Mouse (Mus musculus) ES-CJ7 (cell line): ENCODE measurements around the gene Klhdc2.

ENCODE experiments used
- DNase-seq: peaks from one replicate; pipeline ENCODE4 v3.0.0; 2011; ENCODE audit warnings: low read depth, low spot score

Gene Klhdc2

GRCm38 (mm10) chr12:69300391-69300790 is 3.9 kb downstream of the Klhdc2 start:
- DNase-seq: no peak

- no peak for DNase-seq
These were observed 5.7 kb downstream of the Klhdc2 start for GRCm38 (mm10) chr12:69302171-69302570.

- DNase-seq: no peak
These were observed 7.6 kb downstream of the Klhdc2 start for GRCm38 (mm10) chr12:69304051-69304450.

GRCm38 (mm10) chr12:69306333-69306732 is 9.9 kb downstream of the Klhdc2 start:
- no peak for DNase-seq

- DNase-seq: no peak
These were observed 13.2 kb downstream of the Klhdc2 start for GRCm38 (mm10) chr12:69309659-69310058.

GRCm38 (mm10) chr12:69318431-69318830 is 21.9 kb downstream of the Klhdc2 start:
- no peak for DNase-seq

DNA sequence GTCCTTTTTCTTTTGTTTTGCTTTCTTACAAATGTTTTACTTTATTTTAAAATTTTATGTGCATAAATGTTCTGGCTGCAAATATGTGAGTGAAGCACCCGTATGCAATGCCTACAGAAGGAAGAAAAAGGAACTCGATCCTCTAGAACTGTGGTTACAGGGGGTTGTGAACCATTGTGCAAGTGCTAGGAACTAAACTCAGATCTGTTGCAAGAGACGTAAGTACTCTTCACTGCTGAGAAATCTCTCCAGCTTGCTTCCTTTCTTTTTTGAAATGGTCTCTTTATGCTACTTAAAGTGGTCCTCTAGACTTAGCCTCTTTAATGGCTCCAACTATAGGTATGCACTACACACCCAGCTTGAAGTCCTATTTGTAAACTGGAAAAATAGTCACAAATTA is 34.7 kb downstream of the Klhdc2 start:
- no peak for DNase-seq

- DNase-seq: no peak
These were observed 35.7 kb downstream of the Klhdc2 start for GRCm38 (mm10) chr12:69332147-69332546.

GRCm38 (mm10) chr12:69333547-69333946 is 37.1 kb downstream of the Klhdc2 start:
- DNase-seq: peak; percentile 41

DNA sequence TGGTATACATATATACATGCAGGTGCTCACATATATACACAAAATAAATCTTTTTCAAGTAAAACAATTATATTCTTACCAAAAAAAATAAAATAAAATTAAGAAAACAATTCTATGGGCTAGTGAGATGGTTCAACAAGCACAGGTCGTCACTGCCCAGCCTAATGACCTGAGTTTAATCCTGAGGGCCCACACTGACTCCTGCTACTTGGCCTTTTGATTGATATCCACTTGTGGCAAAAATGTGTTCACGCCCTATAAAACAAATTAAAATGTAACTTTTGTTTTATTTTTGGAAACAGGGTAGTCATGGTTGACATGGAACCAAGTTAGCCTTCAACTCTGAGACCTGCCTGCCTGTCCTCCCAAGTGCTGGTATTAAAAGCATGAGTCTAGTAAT is 53.4 kb downstream of the Klhdc2 start:
- no peak for DNase-seq

DNA sequence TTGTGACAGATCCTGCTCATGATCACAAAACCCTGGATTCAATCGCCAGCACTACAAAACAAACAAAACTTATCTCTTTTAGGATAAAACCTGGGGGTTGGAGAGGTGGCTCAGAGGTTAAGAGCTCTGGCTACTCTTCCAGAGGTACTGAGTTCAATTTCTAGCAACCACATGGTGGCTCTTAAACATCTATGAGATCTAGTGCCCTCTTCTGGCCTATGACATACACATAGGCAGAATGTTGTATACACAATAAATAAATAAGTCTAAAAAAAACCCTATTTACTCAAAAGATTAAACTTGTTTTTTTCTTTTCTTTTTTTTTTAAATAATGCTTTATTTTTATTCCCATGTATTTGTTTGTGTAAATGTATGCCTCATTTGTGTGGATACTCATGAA is 55.2 kb downstream of the Klhdc2 start:
- peak; percentile 48 for DNase-seq

DNA sequence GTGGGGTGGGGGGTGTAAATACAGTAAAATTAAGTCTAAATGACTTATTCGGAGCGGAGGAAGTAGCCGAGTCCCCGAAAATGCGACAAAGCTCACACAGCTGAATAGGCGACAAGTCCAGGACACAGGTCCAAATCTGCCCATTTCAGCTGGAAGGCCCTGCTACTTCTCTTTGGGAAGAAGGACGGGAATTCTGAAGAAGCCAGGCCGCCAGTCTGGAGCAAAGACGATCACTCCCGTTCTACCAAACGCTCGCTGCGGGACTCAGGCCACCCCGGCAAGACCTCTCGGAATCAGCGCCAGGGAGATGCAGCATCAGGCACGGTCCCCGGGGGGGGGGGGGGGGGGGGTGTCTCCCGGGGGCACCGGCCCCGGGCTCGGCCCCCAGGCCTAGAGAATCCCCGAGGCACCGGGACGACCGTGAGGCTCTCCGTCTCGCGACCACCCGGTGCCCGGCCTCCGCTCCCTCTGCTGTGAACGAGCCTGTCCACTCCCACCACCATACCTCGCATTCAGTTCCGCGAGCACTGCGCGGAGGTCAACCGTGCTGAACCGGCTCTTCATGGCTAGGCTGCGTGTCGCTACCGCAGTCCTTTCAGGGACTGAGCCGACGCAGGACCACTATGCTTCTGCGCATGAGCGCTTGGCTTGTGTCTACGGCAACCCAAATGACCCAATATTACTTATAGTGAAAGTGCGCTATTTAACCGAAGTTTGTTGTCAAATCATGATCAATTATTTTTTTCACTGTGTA is 60.2 kb downstream of the Klhdc2 start, which contains the start of gene Nemf:
TSS of gene Nemf (minus strand) at position 620 of the 754 bp plus-strand sequence.
- DNase-seq: peak; percentile 92

DNA sequence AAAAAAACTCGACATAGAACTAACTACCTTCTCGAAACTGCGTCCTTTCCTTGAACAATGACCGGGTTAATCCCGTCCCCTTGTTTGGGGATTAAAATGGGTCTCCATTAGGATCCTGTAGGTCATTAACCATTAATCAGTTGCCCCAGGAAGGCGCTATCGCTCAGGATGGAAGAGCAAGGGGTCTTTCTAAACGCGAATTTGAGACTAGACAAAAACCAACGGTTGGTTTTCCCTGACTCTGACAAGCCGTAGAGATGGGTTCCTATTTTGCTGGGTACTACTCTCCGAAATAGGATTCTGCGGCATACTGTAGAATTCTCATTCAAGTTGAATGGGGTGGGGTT is 60.8 kb downstream of the Klhdc2 start:
- DNase-seq: no peak
